Mouse (Mus musculus): ENCODE results near the gene B3gnt7. TPM values are rescaled to one million over a fixed set of nuclear protein-coding genes. Genes with fewer than 3 reads are reported as not detected.

Gene B3gnt7
- 723 and 920 TPM in 2 replicates for polyA plus RNA-seq (2012; rRNA removed)

GRCm38 (mm10) chr1:86302532-86302931 is at the start of gene B3gnt7:
Gene B3gnt7 (plus strand): TSS chr1:86302832.

Other genes starting within 250 kb of the B3gnt7 start
- gene Psmd1, start 238.4 kb upstream of the B3gnt7 start, polyA plus RNA-seq (2012; rRNA removed), result 23.3 and 29.8 TPM in 2 replicates
- 1.9 and 3.2 TPM in 2 replicates for gene Htr2b, start 190.9 kb upstream of the B3gnt7 start, polyA plus RNA-seq (2012; rRNA removed)
- gene Gm21972, start 169.2 kb upstream of the B3gnt7 start, polyA plus RNA-seq (2012; rRNA removed), result 0.62 TPM in 1 of 2 replicates, not detected in the other
- 2.5 and 3.1 TPM in 2 replicates for gene Armc9, start 148.1 kb upstream of the B3gnt7 start, polyA plus RNA-seq (2012; rRNA removed)
- 4.1 and 7.6 TPM in 2 replicates for gene Ncl, start 56.6 kb downstream of the B3gnt7 start, polyA plus RNA-seq (2012; rRNA removed)
- 2.6 and 4.0 TPM in 2 replicates for gene Nmur1, start 123.4 kb downstream of the B3gnt7 start, polyA plus RNA-seq (2012; rRNA removed)
- not detected in 2 replicates for gene Tex44, start 123.5 kb downstream of the B3gnt7 start, polyA plus RNA-seq (2012; rRNA removed)
- gene Ptma, start 223.9 kb downstream of the B3gnt7 start, polyA plus RNA-seq (2012; rRNA removed), result 947 and 1,019 TPM in 2 replicates

Data from colon, adult 2 months (tissue).